Mouse (Mus musculus) midbrain, postnatal 0 days (tissue): ENCODE results near the gene Ehd1. TPM values are rescaled to one million over a fixed set of nuclear protein-coding genes. Genes with fewer than 3 reads are reported as not detected.

ENCODE experiments used
- ATAC-seq: fragments of 200-750 bp; cut with Nextera tagmentation; 2 replicates; pipeline ENCODE4 v1.8.0; 2017; ENCODE audit warnings: moderate number of reproducible peaks, mild to moderate bottlenecking, moderate TSS enrichment, moderate library complexity; ENCODE audit not compliant: low FRiP score
- DNase-seq: peaks from one replicate; pipeline ENCODE4 v3.0.0-alpha.2; 2015; ENCODE audit warnings: low spot score
- H3K27ac ChIP-seq: fragments of 300-500 bp; sonication (generic); 2 replicates; pipeline ENCODE4 v1.5.1; 2014; ENCODE audit warnings: low read depth, mild to moderate bottlenecking, low read length, mixed read lengths
- H3K27me3 ChIP-seq: fragments of 300-500 bp; sonication (generic); 2 replicates; pipeline ENCODE4 v1.6.1; 2014; ENCODE audit warnings: low read length, control low read depth, mixed read lengths; ENCODE audit not compliant: insufficient read depth
- H3K36me3 ChIP-seq: fragments of 300-500 bp; sonication (generic); 2 replicates; pipeline ENCODE4 v1.6.1; 2014; ENCODE audit warnings: low read length, control low read depth, mixed read lengths; ENCODE audit not compliant: insufficient read depth
- H3K4me1 ChIP-seq: fragments of 300-500 bp; sonication (generic); 2 replicates; pipeline ENCODE4 v1.6.1; 2014; ENCODE audit warnings: mild to moderate bottlenecking, control low read depth, antibody characterized with exemption, low read length, mixed read lengths; ENCODE audit not compliant: insufficient read depth
- H3K4me2 ChIP-seq: fragments of 300-500 bp; sonication (generic); 2 replicates; pipeline ENCODE4 v1.6.1; 2014; ENCODE audit warnings: low read depth, mild to moderate bottlenecking, low read length, mixed read lengths; ENCODE audit not compliant: poor library complexity, severe bottlenecking
- H3K4me3 ChIP-seq: fragments of 300-500 bp; sonication (generic); 2 replicates; pipeline ENCODE4 v1.5.1; 2014; ENCODE audit warnings: low read depth, mild to moderate bottlenecking, low read length, moderate library complexity
- H3K9ac ChIP-seq: fragments of 300-500 bp; sonication (generic); replicated peaks from 2 replicates; pipeline ENCODE4 v1.6.1; 2014; ENCODE audit warnings: mild to moderate bottlenecking, low read length, moderate library complexity, mixed read lengths; ENCODE audit not compliant: poor library complexity, severe bottlenecking
- H3K9me3 ChIP-seq: fragments of 300-500 bp; sonication (generic); 2 replicates; pipeline ENCODE4 v1.6.1; 2016; ENCODE audit warnings: low read length, control low read depth
- CTCF ChIP-seq: IDR thresholded peaks from 2 replicates; pipeline ENCODE4 v1.5.1; 2016; ENCODE audit warnings: antibody characterized with exemption, mild to moderate bottlenecking
- WGBS: fragments of 180-500 bp; shearing (Covaris S2); extraction: QIAGEN DNeasy Blood & Tissue Kit; methylation state at CpG from one replicate; pipeline ENCODE4 v1.1.7; 2014; 5-methylcytosine and 5-hydroxymethylcytosine counted together
- polyA plus RNA-seq: library from polyadenylated mRNA; unstranded; fragments of >200 nt; fragmentation: Nextera tagmentation; extraction: Ambion mirVana; gene quantifications from 2 replicates; pipeline ENCODE4 v1.2.1, GENCODE M21; 2015
- total RNA-seq: library from RNA; depleted of rRNA; stranded (reverse); fragments of >200 nt; gene quantifications from 2 replicates; pipeline ENCODE4 v1.2.3, GENCODE M21; 2014

The Ehd1 gene
- total and polyA plus RNA-seq, 2 experiments from 2014 or later = 74.0 to 139 TPM

- H3K4me2 ChIP-seq = no peak overlapping the region
- no peak for TF ChIP-seq CTCF
- no peaks in the 10 kb centered on the region for H3K4me1 ChIP-seq
- ATAC-seq (no peak), DNase-seq (no peak)
- H3K27me3 ChIP-seq = no peaks in the 10 kb centered on the region
- H3K9ac ChIP-seq = no peak overlapping the region
- H3K9me3 ChIP-seq = no peaks in the 10 kb centered on the region
- no peak overlapping the region for H3K27ac ChIP-seq
- H3K36me3 ChIP-seq = peaks cover 25% of the 10 kb centered on the region
- WGBS = 94% methylated on average over 8 of the region's 8 CpGs
- H3K4me3 ChIP-seq = no peak overlapping the region
Measured at GRCm38 (mm10) chr19:6262839-6263433, 13.6 kb upstream of the Ehd1 start.

- no peak overlapping the region for H3K4me2 ChIP-seq
- H3K9me3 ChIP-seq = no peaks in the 10 kb centered on the region
Measured at GRCm38 (mm10) chr19:6264200-6264599, 12.3 kb upstream of the Ehd1 start.

GRCm38 (mm10) chr19:6264945-6265344, 11.6 kb upstream of the Ehd1 start:
- TF ChIP-seq CTCF = no peak
- no peak for DNase-seq
- WGBS = 92% methylated on average over 8 of the region's 8 CpGs

More at GRCm38 (mm10) chr19:6264200-6264599, 12.3 kb upstream of the Ehd1 start:
- no peak for DNase-seq
- Histone ChIP-seq H3K36me3 (peaks cover 15% of the 10 kb centered on the region), H3K4me1 (no peaks in the 10 kb centered on the region), H3K27ac (no peak overlapping the region), H3K27me3 (no peaks in the 10 kb centered on the region), H3K9ac (no peak overlapping the region), H3K4me3 (no peak overlapping the region)
- TF ChIP-seq CTCF = no peak
- ATAC-seq = no peak
- WGBS = 80% methylated on average over 9 of the region's 9 CpGs

GRCm38 (mm10) chr19:6265727-6266182, 10.8 kb upstream of the Ehd1 start:
- no peak overlapping the region for H3K27ac ChIP-seq
- H3K9me3 ChIP-seq = no peaks in the 10 kb centered on the region
- no peak overlapping the region for H3K4me3 ChIP-seq
- H3K4me2 ChIP-seq = no peak overlapping the region
- H3K27me3 ChIP-seq = no peaks in the 10 kb centered on the region
- H3K9ac ChIP-seq = no peak overlapping the region
- peaks cover 15% of the 10 kb centered on the region for H3K36me3 ChIP-seq
- peak; percentile 38 for TF ChIP-seq CTCF
- H3K4me1 ChIP-seq = no peaks in the 10 kb centered on the region
- 70% methylated on average over 6 of the region's 6 CpGs for WGBS
- no peak for DNase-seq
- ATAC-seq = no peak

More at GRCm38 (mm10) chr19:6264945-6265344, 11.6 kb upstream of the Ehd1 start:
- ATAC-seq = no peak
- no peak overlapping the region for H3K9ac ChIP-seq
- no peak overlapping the region for H3K4me3 ChIP-seq
- no peaks in the 10 kb centered on the region for H3K9me3 ChIP-seq
- H3K36me3 ChIP-seq = peaks cover 15% of the 10 kb centered on the region
- no peaks in the 10 kb centered on the region for H3K27me3 ChIP-seq
- no peak overlapping the region for H3K4me2 ChIP-seq
- no peaks in the 10 kb centered on the region for H3K4me1 ChIP-seq
- no peak overlapping the region for H3K27ac ChIP-seq

GRCm38 (mm10) chr19:6267306-6268169, 9.0 kb upstream of the Ehd1 start:
- no peaks in the 10 kb centered on the region for H3K27me3 ChIP-seq
- WGBS = 79% methylated on average over 11 of the region's 11 CpGs
- no peak overlapping the region for H3K9ac ChIP-seq
- H3K27ac ChIP-seq = no peak overlapping the region
- no peaks in the 10 kb centered on the region for H3K4me1 ChIP-seq
- no peak for ATAC-seq
- H3K4me3 ChIP-seq = no peak overlapping the region
- no peaks in the 10 kb centered on the region for H3K9me3 ChIP-seq
- DNase-seq = peak; percentile 38
- H3K36me3 ChIP-seq = 0 out of 2 replicates have a peak, but pooled peaks cover under 1% of the 10 kb centered on the region
- no peak for TF ChIP-seq CTCF
- no peak overlapping the region for H3K4me2 ChIP-seq

DNA sequence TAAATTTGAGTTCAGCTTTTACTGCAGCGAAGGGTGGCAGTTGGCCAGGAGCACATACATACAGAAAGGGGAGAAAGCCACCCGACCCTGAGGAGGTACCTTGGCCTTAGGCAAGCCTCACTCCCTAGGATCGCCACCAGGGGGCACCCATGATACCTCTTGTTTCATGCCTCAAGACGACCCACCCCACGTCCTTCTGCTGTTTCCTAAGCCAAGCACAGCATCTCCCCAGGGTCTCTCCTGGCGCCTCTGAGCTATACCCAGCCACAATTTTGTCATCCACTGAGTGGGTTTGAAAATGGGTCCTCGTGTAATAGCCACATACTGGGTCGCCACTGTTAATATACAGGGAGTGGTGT, 8.4 kb upstream of the Ehd1 start:
- ATAC-seq = no peak
- 16% methylated on average over 8 of the region's 8 CpGs for WGBS

More for the DNA sequence above, 8.4 kb upstream of the Ehd1 start:
- H3K4me3 ChIP-seq = no peak overlapping the region
- DNase-seq = peak; percentile 88
- no peak overlapping the region for H3K27ac ChIP-seq
- H3K27me3 ChIP-seq = no peaks in the 10 kb centered on the region
- no peak overlapping the region for H3K4me2 ChIP-seq
- H3K9ac ChIP-seq = no peak overlapping the region
- no peaks in the 10 kb centered on the region for H3K9me3 ChIP-seq
- H3K36me3 ChIP-seq = no peaks in the 10 kb centered on the region
- peak; percentile 84 for TF ChIP-seq CTCF
- no peaks in the 10 kb centered on the region for H3K4me1 ChIP-seq
